Mouse (Mus musculus) layer of hippocampus, adult 11-12 months (tissue): Measurements from ENCODE around the gene Pmfbp1.
"Not testable (repeated sequence)": the region's sequence is repeated elsewhere in the genome, so short reads cannot be mapped to it uniquely, and the experiment has no call there.

Experiments used
- DNase-seq: peaks from one replicate; pipeline ENCODE4 v3.0.0; 2022; ENCODE audit warnings: low spot score

Gene Pmfbp1

DNA sequence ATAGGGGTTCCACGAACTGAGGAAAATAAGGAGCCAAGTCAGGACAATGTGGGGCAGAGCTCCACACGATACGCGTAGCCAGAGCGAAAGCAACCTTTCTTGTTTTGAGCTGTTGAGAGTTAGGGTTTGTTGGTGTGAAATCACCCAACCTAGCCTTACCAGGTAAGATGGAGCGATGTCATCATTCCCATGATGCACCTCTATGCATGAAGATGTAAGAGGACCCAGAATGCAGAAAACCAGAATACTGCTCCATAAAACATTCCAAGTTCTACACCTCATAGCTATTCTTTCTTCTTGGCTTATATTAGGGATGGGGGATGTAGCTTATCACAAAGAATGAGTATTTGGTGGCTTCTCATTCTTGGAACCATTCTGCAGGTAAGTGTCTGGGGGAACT is at the start of gene Pmfbp1:
Gene Pmfbp1 (plus strand): TSS at position 301 of the 400 bp plus-strand sequence.
- DNase-seq: no peak

DNA sequence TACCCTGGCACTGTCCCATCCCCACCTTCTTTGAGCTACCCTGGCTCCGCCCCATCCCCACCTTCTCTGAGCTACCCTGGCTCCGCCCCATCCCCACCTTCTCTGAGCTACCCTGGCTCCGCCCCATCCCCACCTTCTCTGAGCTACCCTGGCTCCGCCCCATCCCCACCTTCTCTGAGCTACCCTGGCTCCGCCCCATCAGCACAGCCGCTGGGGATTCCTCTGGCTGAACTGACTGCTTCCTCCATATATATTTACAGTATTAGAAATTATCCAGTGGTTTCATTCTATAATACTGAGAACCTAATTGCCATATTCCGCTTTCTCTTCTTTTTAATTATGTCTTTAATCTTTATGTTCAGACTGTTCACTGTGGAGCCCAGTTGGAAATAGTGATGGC is 46.9 kb upstream of the Pmfbp1 start:
- not testable (repeated sequence) for DNase-seq

DNA sequence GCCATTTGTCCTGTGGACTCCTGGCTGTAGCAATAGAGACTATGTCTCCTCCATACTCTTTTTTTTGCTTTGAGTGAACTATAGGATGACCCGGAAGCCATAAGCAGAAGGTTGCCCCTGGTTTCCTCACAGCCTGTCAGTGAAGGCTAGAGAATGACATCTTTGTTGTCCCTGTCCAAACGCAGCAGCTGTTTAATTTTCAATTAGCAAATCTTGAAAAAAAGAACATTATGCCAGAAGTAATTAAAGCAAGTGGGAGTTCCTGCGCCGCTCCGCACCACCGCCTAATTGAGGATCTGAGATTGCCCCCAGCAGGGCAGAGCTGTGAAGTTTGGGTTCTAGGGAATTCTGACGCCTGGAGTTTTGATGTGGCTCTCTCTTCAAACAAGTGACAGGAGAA is 42.8 kb upstream of the Pmfbp1 start:
- DNase-seq: no peak

DNA sequence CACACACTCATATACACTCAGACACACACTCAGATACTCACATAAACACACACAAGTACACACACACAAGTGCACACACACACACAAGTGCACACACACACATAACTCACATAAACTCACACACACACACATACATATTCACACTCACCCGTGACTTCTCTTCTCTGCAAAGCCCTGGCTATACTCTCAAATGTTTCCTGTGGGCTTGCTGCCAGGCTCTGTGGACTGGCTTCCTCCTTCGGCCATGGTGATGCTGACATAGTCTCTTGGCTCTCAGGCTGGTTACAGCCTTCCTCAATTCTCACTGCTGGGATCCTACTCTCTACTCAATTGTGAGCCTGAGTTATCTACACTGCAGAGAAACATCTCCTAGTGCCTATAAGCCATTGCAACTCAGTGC is 38.7 kb upstream of the Pmfbp1 start:
- no peak for DNase-seq

DNA sequence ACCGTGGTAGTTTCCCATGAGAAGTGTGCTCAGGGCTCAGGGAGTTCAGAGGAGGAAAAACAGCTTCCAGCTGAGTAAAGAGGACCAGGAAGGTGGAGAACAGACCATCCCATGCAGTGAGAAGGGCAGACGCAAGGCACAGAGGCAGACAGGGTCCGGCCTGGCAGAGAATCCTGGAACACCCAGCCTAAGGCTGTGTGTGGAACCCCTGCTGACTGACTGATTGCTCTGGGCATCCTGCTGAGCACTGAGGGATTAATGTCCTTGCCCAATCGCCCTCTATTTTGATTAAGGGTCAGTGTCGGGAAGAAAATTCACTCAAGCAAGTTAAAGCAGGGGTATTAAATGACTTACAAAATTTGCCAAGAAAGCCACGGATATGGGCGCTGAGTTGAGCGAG is 36.4 kb upstream of the Pmfbp1 start:
- no peak for DNase-seq

DNA sequence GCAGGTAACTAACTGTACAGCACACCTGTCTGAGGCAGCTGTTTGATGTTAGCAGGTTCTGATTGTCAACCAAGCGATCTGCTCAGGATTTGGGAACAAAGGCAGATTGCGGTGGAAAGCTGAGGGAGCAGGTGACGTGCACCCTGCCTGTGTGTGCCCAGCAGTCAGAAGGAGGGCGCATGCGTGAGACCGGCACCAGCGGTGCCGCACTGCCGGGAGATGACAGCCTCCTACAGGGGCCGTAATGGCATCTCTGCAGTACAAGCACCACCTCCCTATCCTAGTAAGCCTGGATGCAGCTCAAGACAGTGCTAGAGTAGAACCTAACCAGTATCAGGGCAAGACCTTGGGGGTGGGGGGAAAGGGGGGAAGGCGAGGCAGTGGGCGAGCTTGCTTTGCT is 35.2 kb upstream of the Pmfbp1 start:
- DNase-seq: peak; percentile 22

DNA sequence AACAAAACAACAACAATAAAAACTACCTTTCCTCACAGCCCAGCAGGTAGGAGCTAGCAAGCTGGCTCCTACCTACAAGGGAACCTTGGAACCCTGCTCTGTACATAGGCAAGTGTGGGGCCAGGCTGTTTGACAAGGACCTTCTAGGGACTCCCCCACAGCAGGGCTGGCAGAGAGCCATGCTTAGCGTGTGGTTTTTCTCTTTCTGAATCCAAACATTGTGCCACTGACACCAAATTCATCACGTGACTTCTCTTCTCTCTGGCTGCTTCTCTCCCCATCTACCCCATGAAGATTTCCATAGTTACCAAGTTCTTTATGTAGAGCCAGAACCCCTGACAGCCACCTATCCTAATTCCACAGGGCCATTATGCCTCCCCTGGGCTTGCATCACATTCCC is 30.8 kb upstream of the Pmfbp1 start:
- DNase-seq: peak; percentile 15

DNA sequence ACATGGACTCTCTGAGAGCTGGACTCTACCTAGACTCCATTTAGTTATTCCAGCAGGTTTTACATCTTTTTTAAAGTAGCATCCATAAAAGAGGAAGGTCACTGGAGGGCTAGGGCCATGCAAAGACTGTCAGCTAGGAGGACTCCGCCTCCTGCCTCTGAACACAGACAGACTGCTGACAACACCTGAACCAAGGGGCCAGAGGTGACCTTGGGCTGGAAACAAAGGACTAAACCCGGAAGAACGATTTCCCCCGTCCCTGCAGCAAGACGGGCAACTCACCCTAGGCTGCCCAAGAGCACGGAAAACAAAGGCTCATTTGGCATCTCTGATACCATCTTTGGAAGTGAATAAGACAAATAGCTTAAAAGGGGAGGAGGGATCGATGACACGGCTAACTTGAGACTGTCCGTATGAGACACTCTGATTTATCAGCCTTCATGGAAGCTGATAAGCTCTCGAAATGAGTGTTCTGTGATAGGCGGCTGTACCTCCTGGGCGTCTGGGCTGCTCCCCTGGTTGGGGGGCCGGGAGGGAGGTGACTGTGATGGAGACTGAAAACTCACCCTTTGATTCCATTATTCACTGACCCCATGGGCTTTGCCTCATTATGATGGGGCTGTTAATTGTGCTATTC is 30.0 kb upstream of the Pmfbp1 start:
- no peak for DNase-seq

DNA sequence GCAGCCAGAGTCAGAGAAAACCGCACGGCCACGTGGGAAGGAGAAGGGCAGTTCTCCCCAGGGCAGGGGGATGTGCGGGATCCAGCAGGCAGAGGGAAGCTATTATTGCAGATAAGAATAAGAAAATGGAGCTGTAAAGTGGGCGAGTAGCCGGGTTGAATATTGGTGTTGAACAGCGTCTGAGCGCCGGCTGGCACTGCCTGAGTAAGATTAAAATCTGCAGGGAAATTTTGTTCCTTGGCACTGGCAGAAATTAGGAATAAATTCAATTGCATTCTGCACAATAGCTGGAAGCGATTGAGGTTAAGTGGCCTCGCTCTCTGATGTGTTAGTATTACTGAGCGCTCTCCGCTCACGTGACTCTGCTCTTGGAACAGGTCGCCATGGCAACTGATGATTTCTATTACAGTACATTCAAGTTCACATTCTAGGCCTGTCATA is 29.4 kb upstream of the Pmfbp1 start:
- peak; percentile 75 for DNase-seq

DNA sequence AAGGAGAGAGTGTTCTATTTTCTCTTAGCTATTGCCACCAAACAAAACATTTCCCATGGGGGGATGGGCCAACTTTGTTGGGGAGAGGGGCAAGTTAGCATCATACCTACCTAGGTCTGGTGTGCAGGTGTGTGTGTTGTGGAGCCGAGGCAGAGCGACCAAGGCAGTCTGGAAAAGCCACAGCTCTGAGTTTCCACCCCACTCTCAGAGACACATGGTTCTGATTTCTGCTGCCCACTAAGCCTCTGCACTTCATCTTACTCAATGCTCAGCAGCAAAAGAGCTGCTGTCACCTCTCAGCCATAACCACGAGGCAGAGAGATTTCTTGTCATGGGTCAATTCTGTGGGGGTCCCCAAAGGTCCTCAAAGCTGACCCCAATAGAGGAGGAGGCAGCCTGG is 28.8 kb upstream of the Pmfbp1 start:
- no peak for DNase-seq

DNA sequence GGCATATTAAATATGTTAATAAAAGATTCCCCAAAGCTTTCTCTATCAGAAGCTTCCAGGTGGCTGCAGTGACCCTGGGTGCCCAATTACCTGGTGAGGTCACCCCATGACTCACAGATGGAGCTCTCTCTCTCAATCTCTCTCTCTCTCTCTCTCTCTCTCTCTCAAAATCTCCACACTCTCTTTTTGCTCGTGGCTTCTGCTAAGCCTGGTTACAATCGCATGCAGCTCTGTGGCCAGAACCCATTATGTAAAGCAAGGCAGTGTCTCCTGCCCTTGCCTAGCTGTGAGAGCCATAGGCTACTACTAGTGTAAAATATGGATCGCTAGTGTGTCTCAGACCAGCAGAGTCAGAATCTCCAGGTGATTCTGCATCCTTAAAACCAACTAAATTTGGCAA is 28.1 kb upstream of the Pmfbp1 start:
- DNase-seq: no peak

DNA sequence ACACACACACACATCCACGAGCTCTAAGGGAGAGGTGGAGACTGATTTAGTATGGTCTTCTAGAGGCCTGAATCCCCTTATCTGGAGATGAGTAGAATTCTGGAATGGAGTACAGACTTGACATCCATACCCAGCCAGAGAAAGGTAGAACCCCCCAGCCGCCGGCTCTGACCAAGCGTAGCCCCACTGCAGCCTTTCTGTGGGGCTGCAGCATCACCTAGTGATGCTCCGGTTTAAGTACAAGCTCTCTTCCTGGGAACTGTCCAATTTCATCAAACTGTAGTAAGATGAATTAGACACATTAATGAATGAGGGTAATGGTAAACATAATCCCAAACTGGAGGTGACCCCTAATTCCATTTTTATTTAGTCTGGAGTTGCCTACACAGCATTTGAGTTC is 26.3 kb upstream of the Pmfbp1 start:
- peak; percentile 31 for DNase-seq

DNA sequence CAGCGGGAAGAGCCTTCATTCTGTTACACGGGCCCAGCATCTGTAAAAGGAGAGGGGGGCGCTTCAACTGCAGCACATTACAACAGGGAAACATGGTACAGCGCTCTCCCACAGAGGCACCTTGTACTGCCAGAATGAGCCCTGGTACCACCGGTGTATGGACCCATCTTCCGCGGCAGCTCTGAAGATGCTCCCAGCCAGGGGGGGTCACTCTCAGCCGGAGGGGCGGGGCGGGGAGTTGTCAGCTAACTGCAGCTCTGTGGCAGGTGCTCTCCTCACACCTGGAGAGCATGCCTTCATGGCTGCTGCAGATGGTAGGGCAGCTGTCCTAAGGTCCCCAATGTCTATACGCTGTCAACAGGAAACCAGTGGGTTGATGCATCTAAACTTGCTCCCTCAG is 25.7 kb upstream of the Pmfbp1 start:
- DNase-seq: no peak

DNA sequence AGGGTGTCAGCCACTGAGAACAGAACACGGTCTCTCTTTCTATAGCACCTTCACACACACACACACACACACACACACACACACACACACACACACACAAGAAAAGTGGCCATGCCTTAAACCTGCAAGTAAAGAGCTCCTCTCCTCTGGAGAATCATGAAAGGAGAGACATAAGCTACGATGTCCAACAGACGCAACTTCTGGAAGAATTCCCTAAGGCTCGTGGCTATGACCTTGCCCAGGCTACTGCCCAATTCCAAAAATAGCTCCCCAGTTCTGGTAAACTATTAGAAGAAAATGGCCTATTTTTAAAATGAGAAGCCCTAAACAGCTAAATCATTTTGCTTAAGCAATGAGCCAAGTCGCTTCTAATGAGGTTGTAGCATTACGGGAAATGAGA is 22.0 kb upstream of the Pmfbp1 start:
- DNase-seq: no peak

DNA sequence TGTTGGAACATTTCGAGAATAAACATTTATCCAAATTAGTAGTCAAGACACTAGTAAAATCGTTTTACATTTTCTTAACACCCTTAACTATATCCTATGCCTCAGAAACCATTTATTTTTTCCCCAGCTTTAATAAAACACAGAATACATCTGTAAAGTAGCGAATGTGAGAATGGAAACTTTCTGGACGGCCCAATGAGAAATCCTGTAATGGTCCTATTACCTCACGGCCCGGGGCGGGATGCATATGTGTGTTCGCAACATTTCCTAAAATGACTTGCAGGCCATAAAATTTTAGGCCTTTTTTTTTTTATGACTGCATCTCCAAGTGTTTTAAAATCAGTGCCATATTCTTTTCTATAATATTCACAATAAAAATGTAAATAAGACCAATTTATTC is 21.4 kb upstream of the Pmfbp1 start:
- DNase-seq: no peak

DNA sequence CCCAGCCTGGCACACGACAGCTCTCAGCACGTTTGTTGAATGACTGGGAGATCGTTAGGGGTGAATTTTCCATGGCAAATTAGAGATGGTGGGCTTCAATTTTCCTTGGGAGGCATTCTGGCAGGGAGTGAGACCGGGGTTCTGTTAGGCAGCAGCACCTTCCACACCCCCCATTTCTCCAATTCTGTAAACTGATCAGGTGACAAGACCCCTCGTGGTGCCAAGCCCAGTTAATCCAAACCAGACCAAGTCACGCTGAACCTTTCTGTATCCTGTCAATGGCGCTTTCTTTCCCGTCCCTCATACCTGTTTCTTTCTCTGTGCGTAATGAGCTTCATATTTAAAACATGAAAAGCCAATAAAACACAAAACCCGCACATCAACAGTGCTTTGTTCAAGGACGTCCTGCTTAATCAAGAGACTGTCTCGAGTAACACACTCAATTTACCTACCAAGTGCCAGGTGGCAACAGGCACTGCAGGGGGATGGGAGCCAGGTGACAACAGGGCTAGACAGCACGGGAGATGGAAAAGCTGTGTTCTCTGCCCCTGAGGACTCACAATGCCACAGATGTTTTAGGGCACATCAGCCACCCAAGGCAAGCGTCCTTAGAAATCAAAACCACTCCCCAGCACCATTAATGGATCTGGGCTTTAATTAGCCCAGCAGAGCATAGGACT is 19.2 kb upstream of the Pmfbp1 start:
- DNase-seq: no peak

DNA sequence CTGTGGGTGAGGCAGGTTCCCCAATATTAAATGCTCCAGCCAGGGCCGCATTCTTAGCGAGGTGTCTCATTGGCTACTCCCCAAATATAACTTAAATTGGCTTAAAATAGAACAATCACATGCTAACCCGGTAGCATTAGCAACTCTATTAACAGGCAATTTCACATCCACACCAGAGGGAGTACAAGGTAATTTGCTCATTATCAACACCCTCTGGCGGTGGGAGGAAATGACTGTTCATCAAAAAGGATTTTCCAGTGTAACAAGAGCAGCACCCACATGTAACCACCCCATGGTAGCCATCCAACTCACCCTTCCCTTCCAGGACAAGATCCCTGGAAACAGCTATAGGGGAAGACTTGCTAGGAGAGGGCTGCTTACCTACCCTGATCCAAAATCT is 18.4 kb upstream of the Pmfbp1 start:
- no peak for DNase-seq

DNA sequence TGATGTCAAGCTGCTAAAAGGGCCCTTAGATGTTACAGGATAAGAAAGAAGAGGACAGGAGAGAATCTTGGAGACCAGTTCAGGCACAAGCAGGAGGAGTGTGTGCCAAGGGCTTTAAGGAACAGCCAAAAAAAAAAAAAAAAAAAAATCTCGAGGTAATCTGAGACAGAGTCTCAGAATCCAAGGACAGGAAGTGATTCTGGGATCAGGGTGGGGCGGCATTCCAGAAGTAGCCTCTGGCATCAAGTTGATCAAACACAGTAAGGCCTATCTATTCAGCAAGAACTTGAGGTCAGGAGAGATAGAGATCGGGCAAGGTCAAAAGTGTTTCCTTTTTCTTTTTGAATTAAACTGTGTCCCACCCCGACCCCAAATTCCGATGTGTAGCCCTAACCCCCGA is 15.2 kb upstream of the Pmfbp1 start:
- DNase-seq: no peak

DNA sequence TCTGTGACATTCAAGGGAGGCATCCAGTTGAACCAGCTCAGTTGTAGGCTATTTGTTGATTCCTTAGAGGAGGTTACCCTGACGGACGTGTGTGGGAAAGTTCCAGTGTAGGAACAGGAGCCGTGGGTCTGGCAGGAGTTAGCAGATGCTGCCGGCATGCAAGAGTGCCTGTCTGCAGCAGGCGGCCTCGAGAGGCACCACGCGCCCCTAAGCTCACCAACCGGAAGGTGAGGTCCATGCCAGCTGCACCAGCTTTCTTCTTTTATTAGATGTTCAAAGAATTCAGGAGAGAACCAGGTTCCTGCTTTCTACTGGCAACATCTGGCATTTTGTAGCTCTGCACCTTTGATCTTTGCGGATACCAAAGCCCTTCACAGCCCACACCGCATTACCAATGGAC is 9.1 kb upstream of the Pmfbp1 start:
- DNase-seq: no peak

DNA sequence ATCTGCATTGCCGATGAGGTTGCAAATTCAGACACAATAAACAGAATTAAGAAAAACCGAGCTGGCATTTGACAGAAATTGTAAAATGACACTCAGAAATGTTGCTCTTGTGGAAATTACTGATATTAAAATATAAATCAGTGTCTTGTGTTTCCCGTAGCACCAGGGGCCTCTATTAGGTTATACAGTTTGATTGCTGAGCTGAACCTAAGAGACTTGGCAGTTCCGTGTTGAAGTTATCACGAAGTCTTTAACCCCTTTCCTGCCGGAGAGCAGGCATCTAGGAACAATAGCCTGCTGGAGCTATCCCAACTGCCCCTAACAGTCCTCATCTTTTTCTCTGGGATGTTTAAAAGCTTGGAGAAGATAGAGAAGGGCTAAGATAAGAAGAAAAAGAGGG is 8.3 kb upstream of the Pmfbp1 start:
- no peak for DNase-seq

DNA sequence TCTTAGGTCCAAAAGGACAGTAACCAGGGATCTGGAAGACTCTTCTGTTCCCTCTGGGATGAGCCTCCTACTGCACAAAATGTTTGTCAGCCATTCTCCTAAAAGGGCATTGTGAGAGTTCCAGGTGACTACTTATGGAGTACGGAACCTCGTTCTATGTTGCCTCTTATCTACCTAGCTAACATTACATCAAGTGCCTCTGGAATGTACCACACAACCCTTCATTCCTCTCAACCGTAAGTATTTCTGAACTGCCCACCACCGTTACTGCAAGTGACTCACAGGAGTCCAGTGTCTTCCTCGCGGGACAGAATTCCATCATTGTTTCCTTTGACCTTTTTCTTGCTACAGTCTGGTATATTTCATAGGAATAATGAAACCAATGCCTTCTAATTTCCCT is 1.0 kb upstream of the Pmfbp1 start:
- DNase-seq: no peak

DNA sequence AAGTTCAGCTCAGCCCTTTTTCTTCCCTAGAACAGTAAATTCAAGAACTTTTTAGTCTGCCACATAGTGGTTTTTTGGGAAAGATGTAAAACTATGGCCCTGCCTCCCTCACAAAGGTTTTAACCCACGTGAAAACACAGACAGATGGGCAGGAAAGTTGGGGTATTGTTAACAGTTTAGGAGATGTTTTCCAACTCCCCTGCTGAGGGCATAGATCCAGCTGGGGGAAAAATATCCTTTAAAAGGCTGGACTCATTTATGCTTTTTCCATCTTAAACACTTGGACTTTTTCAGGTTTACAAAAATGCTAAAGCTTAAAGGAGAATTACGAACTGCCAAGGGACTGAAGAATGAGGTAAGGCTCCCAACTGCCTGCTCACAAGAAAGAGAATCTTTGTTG is 774 bp downstream of the Pmfbp1 start:
- DNase-seq: no peak

DNA sequence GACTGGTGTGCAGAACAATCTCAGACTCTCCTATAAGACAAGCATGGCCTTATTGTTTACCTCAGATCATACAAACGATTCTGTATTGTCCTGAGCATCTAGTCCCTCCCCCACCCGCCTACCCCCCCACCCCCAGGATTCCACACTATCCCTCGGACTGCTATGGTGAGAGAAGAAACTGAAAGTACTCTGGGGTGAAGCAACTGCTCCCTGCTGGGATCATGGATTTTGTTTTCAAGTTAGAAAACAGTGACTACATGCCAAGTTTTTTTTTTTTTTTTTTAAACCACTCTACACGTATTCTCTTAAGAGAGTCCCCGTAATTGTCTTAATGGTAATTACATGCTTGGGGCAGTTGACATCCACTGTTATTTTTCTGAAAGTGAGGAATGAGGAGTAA is 3.6 kb downstream of the Pmfbp1 start:
- DNase-seq: no peak

DNA sequence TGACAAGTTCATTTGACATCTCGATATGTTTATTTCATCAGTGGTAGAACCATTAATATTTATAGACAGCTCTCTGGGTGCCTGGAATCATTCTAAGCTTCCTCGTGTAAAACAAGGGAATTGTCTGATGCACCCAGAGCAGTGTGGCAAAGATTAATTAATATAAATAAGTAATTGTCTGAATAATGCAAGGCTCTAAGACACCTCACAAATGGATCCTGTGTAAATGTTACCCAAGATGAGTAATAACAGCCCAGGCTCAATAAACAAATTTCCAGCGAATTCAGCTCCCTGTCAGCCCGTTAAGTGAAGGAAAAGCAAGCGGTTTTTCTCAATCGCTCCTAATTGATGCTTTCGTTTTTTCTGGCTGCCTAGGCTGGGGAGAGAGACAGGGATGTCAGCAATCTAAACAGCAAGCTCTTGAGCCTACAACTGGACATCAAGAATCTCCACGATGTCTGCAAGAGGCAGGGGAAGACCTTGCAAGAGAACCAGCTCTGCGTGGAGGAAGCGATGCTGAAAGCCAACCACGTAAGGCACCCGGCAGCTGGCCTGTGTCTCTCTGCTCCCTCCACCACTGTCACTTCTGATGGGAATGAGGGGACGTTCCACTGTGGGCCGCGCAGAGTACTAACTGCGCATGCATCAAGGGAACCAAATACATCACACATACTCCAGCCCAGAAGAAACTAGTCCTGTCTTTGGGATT is 5.3 kb downstream of the Pmfbp1 start:
- no peak for DNase-seq
